Mouse (Mus musculus): ENCODE measurements at regions not wholly inside any gene's neighbourhood (a gene's known extent, or its start where the extent isn't known, plus 50 kb on each side); places are given as distances from the start of the nearest gene placed in this dataset.

DNA sequence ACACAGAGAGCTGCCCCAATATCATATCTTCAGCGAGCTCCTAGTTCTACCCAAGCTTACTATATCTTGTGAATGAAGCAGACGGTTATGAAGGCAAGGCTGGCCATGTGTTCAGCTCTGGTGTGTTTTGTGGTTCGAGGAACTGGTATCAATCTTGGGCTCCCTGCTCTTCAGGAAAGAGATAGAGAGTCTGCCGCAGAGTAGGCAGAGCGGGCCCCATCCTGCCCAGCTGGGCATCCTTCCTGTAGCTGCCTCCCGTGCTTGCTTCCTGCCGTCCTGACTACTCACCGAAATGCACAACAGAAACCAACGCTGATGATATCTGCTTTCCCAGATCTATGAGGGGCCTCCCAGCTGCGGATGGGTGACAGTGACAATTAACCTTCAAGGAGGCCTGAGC is 60.3 kb downstream of the Snrpe start:
- DNase-seq: no peak

DNA sequence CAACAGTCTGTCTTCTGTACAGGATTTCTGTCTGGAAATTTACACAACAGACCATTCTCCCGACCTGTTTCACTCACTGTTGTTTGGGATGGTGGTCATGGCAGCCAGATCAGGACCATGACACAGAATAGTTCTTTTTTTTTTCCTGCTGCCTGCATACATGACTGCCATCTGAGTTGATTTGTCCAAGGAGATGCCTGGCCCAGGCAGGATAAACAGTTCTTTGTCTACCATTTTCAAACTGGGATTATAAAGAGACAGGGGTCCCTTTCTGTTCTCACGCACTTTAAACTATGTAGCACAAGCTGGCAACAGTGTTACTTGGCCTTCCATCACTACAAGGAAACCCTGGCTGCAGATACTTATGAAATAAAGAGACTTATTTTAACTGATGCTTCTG is 61.1 kb downstream of the Snrpe start:
- peak; percentile 11 for DNase-seq

DNA sequence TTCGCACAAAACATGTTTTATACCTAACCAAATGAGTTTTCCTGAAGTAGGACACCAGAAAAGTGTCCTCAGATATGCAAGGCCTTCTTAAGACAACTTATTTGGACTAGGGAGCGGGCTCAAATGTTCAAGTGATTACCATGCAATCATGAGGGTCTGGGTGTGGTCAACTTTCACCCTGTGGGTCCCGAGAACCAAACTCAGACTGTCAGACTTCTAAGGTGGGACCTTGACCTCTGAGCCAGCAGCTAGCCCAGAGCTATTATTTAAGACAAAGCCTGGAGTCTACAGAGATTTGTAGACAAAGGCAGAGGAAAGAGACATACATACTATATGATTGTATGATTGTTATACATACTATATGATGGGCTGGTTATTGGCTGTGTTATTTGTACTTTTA is 62.5 kb downstream of the Snrpe start:
- DNase-seq: no peak

DNA sequence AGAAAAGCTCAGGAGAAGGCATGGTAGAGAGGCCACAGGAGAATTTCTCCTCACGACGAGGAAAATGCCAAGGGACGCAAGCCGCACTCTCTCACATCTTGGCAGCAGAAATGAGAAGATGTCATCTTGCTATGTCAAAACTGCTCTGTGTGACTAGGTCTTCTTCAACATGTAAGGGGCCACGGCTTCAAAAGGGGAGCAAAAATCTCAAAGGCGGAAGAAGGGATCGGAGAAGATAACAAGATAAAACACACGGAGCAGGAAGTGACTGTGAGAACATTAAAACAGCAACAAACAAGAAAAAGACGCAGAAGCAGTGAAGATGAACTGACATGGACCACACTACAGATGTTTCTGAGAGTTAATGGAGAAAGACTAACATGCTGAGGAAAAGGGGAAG is 65.1 kb downstream of the Snrpe start:
- no peak for DNase-seq

DNA sequence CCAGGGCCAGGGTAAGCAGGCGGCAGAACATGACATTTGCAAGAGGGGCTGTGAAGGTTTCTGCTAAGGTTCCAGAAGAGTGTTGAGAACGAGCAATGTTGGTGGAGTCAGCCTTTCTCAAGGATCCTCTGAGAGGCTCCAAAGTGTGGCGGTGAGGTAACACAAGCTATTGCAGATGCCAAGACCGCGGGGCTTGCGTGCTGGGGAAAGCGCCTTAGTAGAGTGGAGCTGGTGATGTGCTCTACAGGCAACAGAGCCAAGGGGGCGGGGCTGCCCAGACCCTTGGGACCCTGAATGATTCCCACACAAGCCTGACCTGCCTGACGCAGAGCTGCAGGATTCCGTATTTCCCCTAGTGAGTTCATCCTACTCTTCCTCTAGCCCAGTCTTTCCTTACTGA is 66.3 kb downstream of the Snrpe start:
- DNase-seq: no peak

DNA sequence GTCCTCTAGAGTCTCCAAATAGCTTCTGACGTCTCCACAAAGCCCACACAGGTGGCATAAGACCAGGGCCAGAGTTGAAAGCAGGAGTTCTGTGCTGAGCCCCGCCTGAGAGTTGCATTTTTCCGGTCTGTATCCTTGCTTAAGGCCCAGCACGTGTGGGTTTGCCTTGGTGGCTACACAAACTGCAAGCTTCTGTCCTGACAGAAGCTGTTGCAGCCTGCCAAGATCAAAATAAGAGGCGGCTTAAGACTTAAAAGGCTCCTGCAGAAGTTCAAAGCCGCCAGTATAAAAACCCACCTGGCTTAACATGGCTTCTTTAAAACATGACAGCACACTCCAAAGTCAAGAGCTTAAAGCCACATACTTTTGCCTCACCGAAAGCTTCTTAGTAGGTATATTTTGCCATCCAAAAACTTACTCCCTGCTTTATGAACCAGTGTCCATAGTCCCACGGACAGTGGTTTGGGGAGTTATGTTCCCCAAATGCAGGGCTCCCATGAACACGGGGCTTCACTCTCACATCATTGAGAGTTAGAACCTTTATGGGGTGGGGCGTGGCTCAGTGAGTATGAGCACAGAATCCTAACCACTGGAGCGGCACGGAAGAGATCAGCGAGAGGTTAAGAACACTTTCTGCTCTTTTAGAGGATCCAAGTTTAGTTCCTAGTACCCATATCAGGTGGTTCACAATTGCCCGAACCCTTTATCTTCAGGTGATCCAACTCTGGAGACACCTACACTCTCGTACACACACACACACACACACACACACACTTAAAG is 67.9 kb downstream of the Snrpe start:
- DNase-seq: no peak

DNA sequence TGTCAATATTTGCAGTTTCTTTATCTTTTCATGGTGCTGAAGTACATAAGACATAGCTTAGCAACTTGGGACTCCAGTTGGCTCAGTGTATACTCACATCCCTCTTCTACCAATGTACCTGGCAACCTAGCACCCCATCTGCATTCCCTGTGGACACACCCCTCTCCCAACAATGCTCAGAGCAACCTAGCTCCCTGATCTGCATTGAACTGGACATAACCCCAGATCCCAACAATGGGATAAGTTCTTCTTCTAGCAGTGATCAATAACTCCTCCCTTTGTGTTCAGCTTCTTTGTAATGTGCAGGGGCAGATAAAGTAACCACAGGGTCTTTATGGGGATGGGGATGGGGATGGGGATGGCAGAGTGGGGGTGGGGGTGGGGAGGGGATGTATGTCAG is 79.4 kb downstream of the Snrpe start:
- no peak for DNase-seq

DNA sequence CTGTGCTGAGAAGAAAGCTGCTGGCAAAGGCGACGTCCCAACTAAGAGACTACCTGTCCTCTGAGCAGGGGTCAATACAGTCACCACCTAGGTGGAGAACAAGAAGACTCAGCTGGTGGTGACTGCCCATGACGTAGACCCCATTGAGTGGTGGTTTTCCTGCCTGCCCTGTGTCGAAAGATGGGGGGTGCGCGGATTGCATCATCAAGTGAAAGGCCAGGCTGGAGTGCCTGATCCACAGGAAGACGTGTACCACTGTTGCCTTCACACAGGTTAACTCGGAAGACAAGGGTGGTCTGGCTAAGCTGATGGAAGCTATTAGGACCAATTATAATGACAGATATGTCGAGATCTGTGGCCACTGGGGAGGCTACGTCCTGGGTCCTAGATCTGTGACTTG is 80.3 kb downstream of the Snrpe start:
- no peak for DNase-seq

DNA sequence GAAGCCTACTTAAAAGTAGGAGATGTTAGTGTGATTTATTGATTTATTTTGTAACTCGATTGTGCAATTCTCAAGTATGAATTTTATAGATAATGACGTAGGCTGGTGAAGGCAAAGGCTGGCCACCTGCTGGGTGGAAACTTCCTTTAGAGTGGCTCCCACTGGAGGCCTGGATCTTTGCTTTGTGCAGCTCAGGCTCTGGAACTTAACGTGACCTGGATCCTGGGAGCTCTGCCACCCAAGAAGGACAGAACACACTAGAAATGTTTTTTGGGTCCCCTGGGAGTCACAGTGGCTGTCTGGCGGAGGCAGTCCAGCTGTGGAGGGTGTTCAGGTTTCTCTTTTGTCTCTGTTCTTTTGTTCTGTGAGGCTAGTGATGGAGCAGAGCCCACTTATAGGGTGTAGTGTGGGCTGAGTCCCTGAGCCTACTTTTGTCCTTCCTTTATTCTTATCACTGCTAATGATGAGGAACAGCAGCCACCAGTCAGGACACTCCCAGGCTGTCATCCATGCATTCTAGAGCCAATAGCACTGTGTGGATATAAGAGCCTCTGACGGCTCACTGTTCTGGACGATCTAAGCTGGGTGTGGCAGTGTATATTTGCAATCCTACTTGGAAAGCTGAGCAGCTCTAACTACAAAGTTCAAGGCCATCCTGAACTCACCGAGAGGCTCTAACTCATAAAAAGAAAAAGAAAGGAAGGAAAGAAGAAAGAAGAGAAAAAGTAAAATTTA is 82.3 kb downstream of the Snrpe start:
- no peak for DNase-seq

DNA sequence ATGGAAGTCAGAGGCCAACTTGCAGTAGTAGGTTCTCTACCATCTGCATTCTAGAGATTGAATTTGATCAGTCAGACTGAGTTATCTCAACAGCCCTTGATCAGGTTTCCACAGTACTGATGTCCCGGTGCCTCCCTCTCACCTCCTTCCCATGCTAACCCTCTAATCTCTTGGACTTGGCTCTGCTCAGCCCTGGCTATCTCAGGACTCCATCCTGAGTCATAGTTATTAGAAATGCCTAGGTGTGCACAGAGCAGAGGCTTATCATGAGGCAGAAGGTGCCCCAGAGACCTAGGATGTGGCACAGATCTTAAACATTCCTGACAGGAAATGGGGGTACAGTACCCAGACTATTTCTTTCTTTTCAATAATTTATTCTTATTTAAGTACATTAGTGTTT is 87.3 kb downstream of the Snrpe start:
- DNase-seq: no peak

DNA sequence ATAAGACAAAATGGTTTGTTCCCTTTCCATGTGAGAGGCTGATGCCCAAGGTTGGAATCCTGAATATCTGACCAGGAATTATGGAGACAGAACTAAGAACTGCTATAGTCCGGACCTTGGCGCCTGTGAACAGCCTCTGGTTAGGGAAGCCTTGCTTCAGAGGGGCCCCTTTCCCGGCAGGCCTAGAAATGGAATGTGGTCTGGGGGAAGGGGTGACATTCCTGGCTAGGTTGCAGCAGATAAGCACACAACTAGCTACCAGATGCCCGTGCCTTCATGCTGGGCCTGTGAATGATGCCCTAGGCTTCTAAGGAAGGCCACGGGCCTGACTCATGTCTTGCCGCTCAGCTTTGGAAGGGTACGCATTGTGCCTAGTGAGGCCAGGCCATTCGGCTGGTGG is 89.4 kb downstream of the Snrpe start:
- no peak for DNase-seq

DNA sequence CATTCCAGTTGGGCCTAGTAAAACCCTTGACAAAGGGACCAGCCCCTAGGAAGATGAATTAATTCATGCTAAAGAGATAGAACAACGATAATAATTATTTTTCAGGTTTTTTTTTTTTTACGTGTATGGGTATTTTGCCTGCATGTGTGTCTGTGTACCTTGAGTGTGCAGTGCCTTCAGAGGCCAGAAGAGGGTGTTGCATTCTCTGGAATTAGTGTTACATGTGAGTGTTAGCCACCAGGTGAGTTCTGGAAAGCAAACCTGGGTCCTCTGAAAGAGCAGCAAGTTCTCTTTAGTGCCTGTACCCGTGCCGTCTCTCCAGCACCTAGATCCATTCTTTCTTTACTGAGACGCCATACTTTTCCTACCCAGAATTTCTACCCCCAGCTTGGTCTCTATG is 92.8 kb upstream of the Sox13 start:
- no peak for DNase-seq

DNA sequence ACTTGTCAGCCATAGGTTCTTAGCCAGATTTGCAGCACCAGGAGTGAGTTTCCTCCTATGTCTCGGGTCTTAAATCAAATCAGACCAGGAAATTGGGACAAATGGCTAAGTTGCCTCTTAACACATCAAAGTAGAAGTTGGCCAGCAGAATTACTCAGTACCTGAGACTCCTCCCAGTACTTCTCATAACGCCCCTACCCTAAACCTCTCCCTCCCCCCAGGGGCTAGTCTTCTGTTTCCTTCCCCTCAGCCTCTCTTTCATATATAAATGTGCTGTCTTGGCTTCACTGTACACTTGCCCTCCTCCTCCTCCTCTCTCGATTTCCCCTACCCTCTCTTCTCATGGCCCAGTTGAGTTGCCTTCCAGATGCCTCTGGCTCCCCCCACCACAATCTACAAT is 79.9 kb upstream of the Sox13 start:
- DNase-seq: no peak

DNA sequence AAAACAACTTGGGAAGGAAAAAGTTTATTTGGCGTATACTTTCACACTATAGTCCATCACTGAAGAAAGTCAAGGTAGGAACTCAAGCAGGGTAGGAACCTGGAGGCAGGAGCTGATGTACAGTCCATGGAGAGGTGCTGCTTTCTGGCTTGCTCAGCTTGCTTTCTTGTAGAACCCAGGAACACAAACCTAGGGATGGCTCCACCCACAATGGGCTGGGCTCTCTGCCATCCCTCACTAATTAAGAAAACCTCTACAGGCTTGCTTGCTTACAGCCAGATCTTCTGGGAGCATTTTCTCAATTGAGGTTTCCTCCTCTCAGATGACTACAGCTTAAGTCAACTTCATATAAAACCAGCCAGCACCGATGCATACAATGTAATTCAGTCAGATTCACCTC is 79.2 kb upstream of the Sox13 start:
- no peak for DNase-seq

DNA sequence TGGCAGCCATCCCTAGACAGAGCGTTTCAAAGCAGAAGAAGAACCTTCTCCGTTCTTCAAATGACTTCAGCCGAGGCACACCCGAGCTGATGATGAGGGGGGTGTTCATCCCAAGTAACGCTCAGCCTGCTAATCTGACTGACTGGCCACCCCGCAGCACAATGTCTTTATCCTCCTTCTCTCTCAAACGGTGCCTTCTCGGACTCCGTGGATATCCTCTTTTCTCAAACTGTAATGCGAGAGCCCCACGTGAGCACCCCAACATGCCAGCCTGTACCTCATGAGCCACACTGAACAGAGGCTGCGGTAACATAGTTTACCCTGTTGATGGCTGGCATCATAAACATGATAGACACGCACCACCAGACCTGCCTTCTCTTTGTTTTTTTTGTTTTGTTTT is 76.8 kb upstream of the Sox13 start:
- peak; percentile 22 for DNase-seq

DNA sequence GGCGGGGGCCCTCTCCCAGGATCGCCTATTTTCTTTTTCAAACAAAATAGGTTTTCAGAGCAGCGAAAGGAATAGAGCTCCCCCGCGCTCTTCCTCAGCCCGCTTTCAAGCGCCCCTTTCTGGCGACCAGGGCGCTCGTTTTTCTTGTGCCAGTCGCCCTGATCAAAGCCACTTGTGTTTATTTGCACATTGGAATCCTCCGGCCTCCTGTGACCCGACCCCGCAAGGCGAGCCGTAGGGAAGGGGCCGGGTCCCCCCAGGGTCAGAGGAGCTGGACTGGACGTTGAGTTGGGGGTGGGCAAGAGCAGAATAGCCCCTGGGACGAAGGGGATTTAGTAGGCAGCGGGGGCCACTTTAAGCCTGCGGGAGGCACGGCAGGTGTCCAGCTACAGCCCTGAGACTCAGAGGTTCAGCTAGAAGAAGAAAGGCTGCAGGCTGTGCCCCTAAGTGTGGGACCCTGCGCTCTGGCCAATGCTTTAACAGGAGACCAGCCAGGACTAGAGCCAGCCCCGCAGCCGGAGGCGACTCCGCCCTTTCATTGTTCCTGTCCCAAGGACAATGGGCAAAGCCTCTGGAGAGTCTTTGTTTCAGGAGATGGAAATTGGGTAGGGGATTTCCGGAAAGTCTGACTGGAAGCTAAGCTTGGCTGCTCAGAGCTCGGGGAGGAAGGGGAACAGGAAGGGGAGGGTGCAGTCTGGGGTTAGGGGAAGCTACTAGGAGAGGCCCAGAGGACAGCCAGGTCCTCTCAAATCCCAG is 69.0 kb upstream of the Sox13 start:
- peak; percentile 96 for DNase-seq

DNA sequence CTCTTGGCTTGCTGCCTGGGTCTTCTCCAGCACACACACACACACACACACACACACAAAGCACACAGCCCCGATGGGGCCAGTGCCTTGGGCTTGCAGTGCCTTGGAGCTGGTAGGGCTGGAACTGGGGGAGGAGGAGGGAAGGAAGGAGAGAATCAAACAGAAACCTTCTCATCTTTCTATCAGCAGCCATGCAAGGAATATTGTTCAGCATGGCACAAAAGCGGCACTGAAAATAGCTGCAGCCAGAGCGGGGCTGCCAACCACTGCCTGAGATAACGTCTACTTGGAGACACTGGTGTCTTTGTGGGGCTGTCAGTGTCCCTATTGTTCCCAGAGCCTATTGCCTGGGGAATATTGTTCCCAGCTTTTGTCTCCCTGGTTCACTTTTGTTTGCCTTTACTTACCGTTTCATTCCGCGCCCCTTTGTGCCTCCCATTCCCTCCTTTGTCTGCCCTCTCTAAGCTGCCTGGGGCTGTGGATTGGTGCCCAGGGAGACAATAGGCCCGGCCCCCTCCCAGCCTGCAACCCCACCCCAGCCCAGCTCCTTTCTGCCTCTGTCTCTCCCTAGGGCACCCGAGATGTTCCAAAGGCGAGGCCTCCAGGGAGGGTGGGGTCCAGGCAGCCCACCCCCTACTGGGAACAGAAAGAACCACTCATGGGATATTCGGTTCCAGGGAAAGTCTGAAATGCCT is 68.3 kb upstream of the Sox13 start:
- peak; percentile 98 for DNase-seq

DNA sequence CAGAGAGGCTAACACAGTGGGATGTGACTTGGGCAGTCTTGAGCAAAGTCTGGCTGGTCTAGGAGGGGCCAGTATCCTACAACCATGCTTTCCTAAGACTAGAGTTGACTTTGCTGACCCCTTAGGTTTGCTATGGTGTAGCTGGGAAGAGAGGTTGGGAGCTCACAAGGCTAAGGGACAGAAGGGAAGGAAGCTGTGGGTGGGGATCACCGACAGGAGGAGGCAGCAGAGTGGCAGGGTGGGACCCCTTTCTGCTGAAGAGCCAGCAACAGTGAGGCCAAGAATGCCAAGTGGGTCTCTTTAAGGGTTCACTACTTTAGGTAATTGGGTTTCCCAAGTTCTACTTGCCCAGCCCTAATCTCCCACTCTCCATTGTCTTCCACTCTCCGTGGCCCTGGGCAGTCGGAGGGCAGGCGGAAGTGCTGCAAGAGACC is 67.7 kb upstream of the Sox13 start:
- no peak for DNase-seq

DNA sequence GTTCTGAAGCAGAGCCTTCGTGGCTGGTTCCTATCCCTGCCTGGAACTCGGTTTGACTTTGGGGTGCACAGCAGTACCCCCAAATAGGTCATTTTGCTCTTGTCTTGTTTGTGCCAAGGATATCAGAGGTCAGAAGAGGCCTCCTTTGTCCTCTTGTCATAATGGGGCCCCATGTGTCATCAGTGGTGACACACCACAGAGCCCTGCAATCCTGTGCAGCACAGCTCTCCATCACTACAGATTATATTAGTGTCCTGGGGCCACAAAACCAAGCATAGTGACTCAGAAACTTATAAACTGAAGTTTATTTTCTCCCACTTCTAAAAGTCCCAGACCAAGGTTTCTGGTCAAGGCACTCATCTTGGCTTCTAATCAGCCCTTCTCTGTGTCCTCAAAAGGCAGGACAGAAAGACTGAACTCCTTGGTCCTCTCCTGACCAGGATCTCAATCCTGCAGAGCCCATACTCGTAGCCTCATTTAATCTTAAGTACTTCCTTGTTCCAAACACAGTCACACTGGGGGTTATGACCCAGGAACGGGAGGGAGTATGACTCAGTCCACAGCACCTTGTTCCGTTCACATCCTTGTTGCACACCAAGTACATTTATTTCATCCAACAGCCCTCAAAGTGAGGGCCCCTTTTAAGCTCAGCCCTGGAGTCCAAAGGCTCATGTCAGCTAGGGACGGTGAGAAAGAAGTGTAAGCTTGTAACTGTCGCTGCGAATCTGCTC is 63.2 kb upstream of the Sox13 start:
- no peak for DNase-seq

DNA sequence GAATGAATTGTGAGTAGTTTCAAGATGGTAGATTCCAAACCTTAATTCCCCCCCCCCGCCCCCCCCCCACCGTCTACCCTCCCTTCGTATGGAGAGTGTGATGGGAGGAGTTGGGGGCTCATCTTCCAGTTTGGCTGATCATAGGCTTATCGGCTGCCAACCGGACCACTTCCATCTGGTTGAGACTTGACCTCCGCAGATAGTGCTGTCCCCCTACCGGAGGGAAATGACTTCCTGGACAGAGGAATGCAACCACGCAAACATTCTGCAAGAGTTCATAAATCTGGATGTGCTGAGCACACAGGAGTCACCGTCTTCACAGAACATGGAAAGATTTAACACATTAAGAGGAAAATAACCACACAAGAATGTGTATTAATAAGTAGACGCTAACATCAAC is 62.2 kb upstream of the Sox13 start:
- DNase-seq: no peak

DNA sequence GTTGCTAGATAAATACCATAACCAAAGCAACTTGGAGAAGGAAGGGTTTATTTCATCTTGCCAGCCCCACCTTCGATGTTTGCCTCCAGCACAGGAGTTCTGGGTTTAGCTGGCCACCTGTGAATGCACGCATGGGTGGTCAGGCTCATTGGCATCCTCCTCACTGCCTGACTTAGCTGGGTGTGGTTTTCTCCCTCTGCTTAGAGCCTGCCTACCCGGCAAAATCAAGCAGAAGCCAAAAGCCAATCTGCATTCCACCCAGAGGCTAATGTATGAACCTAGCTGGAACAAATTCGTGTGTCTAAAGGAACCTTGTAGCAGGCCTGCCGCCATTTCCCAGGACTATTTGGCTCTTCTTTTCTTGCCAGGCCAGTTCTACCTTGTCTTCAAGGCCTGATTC is 58.7 kb upstream of the Sox13 start:
- no peak for DNase-seq

DNA sequence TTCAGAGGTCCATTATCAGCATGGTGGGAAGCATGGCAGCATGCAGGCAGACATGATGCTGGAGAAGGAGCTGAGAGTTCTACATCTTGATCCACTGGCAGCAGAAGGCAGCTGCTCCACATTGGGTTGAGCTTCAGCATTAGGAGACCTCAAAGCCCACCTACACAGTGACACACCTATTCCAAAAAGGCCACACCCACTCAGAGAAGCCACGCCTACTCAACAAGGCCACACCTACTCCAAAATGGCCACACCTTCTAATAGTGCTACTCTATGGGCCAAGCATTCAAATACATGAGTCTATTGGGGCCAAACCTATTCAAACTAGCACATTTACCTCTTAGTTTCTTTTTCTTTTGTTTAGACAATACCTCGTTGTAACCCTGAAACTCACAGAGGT is 50.4 kb upstream of the Sox13 start:
- DNase-seq: no peak

All from retina, postnatal 1 day (tissue).